Mouse (Mus musculus): ENCODE results near the gene Ddx46.
A peak's percentile ranks its signal among the peaks of the same experiment; 100 is the strongest.

GRCm38 (mm10) chr13:55668550-55668949, 33.7 kb downstream of the Ddx46 start:
- TF ChIP-seq CTCF (IDR thresholded peaks at IDR 0.05; ENCODE audit: extremely low read depth, insufficient read length, insufficient replicate concordance, low read depth, low read length) = peak; percentile 62; the same call in 1 of the 2 replicates
- no peak for TF ChIP-seq POLR2A (IDR thresholded peaks at IDR 0.05; ENCODE audit: low read depth, low read length)

Data from small intestine, adult 2 months (tissue).